Mouse (Mus musculus) lung, postnatal 36 days (tissue): ENCODE results near the gene Csde1.
A peak's percentile ranks its signal among the peaks of the same experiment; 100 is the strongest.

Experiments used
- DNase-seq: peaks from one replicate; pipeline ENCODE4 v3.0.0; 2022; ENCODE audit warnings: mixed read lengths

The Csde1 gene

GRCm38 (mm10) chr3:103066927-103067326, 46.7 kb downstream of the Csde1 start:
- no peak for DNase-seq

GRCm38 (mm10) chr3:103068971-103069370, 48.7 kb downstream of the Csde1 start:
- peak; percentile 60 for DNase-seq

- no peak for DNase-seq
These were observed 53.5 kb downstream of the Csde1 start, which contains the start of gene Ampd1 for GRCm38 (mm10) chr3:103073771-103074170. Ampd1 (plus strand) TSS chr3:103074014.

- no peak for DNase-seq
These were observed 55.6 kb downstream of the Csde1 start for GRCm38 (mm10) chr3:103075871-103076270.

- DNase-seq: no peak
These were observed 56.2 kb downstream of the Csde1 start for GRCm38 (mm10) chr3:103076476-103076875.

GRCm38 (mm10) chr3:103079301-103079700, 59.1 kb downstream of the Csde1 start:
- DNase-seq: no peak

- no peak for DNase-seq
These were observed 60.8 kb downstream of the Csde1 start for GRCm38 (mm10) chr3:103081051-103081450.

GRCm38 (mm10) chr3:103081861-103082453, 61.7 kb downstream of the Csde1 start:
- no peak for DNase-seq

GRCm38 (mm10) chr3:103082761-103083160, 62.5 kb downstream of the Csde1 start:
- DNase-seq: no peak

- DNase-seq: no peak
These were observed 65.8 kb downstream of the Csde1 start for GRCm38 (mm10) chr3:103085986-103086385.

- no peak for DNase-seq
These were observed 71.5 kb downstream of the Csde1 start for GRCm38 (mm10) chr3:103091753-103092152.

GRCm38 (mm10) chr3:103098662-103099061, 78.4 kb downstream of the Csde1 start:
- DNase-seq: peak; percentile 9

GRCm38 (mm10) chr3:103099667-103100066, 79.4 kb downstream of the Csde1 start:
- DNase-seq: peak; percentile 15

GRCm38 (mm10) chr3:103100735-103101134, 80.5 kb downstream of the Csde1 start:
- peak; percentile 23 for DNase-seq

GRCm38 (mm10) chr3:103101194-103101593, 81.0 kb downstream of the Csde1 start:
- DNase-seq: no peak

- peak; percentile 27 for DNase-seq
These were observed 81.7 kb downstream of the Csde1 start for GRCm38 (mm10) chr3:103101909-103102308.

- peak; percentile 97 for DNase-seq
These were observed 82.5 kb downstream of the Csde1 start, which contains the start of gene Dennd2c for GRCm38 (mm10) chr3:103102454-103103390. Dennd2c (plus strand) TSS chr3:103102604.
